Mouse (Mus musculus) neural tube, embryonic 11.5 days (tissue): ENCODE measurements around the gene Ccdc85c. TPM values are rescaled to one million over a fixed set of nuclear protein-coding genes. Genes with fewer than 3 reads are reported as not detected.

Experiments
- ATAC-seq: fragments of 200-750 bp; cut with Nextera tagmentation; 2 replicates; pipeline ENCODE4 v1.8.0; 2017; ENCODE audit warnings: moderate number of reproducible peaks, mild to moderate bottlenecking, moderate TSS enrichment, moderate library complexity; ENCODE audit not compliant: insufficient read depth, low FRiP score, low TSS enrichment
- DNase-seq: peaks from one replicate; pipeline ENCODE4 v3.0.0-alpha.2; 2015; ENCODE audit warnings: low spot score
- H3K27ac ChIP-seq: fragments of 300-500 bp; sonication (generic); 2 replicates; pipeline ENCODE4 v1.5.1; 2014; ENCODE audit warnings: low read depth, mild to moderate bottlenecking, low read length
- H3K27me3 ChIP-seq: fragments of 300-500 bp; sonication (generic); 2 replicates; pipeline ENCODE4 v1.6.1; 2014; ENCODE audit warnings: mild to moderate bottlenecking, low read length, mixed read lengths; ENCODE audit not compliant: control insufficient read depth, insufficient read depth
- H3K36me3 ChIP-seq: fragments of 300-500 bp; sonication (generic); 2 replicates; pipeline ENCODE4 v1.6.1; 2014; ENCODE audit warnings: mild to moderate bottlenecking, low read length, moderate library complexity, mixed read lengths; ENCODE audit not compliant: control insufficient read depth, insufficient read depth
- H3K4me1 ChIP-seq: fragments of 300-500 bp; sonication (generic); 2 replicates; pipeline ENCODE4 v1.6.1; 2014; ENCODE audit warnings: low read length, mixed read lengths; ENCODE audit not compliant: control insufficient read depth, insufficient read depth
- H3K4me2 ChIP-seq: fragments of 300-500 bp; sonication (generic); 2 replicates; pipeline ENCODE4 v1.6.1; 2014; ENCODE audit warnings: low read depth, mild to moderate bottlenecking, moderate library complexity
- H3K4me3 ChIP-seq: fragments of 300-500 bp; sonication (generic); 2 replicates; pipeline ENCODE4 v1.5.1; 2014; ENCODE audit warnings: low read depth, low read length
- H3K9ac ChIP-seq: fragments of 300-500 bp; sonication (generic); 2 replicates; pipeline ENCODE4 v1.6.1; 2014; ENCODE audit warnings: mild to moderate bottlenecking, low read length
- H3K9me3 ChIP-seq: fragments of 300-500 bp; sonication (generic); 2 replicates; pipeline ENCODE4 v1.6.1; 2016; ENCODE audit warnings: low read length; ENCODE audit not compliant: control insufficient read depth
- WGBS: fragments of 180-500 bp; shearing (Covaris S2); extraction: QIAGEN DNeasy Blood & Tissue Kit; methylation state at CpG from one replicate; pipeline ENCODE4 v1.1.7; 2014; 5-methylcytosine and 5-hydroxymethylcytosine counted together
- polyA plus RNA-seq: library from polyadenylated mRNA; unstranded; fragments of >200 nt; fragmentation: Nextera tagmentation; extraction: Ambion mirVana; gene quantifications from 2 replicates; pipeline ENCODE4 v1.2.1, GENCODE M21; 2014

The Ccdc85c gene
- polyA plus RNA-seq, 1 experiment from 2014 or later: 20.3 TPM

- ATAC-seq (no peak), DNase-seq (no peak)
- 4% methylated on average over 21 of the region's 21 CpGs for WGBS
- H3K4me2 ChIP-seq: peak overlapping the region; percentile 96
- H3K9me3 ChIP-seq: no peaks in the 10 kb centered on the region
- H3K36me3 ChIP-seq: 0 out of 2 replicates have a peak, but pooled peaks cover 2% of the 10 kb centered on the region
- no peaks in the 10 kb centered on the region for H3K27me3 ChIP-seq
- H3K9ac ChIP-seq: peak overlapping the region; percentile 93
- H3K4me1 ChIP-seq: peaks cover 60% of the 10 kb centered on the region
- H3K4me3 ChIP-seq: peak overlapping the region; percentile 94
- H3K27ac ChIP-seq: no peak overlapping the region; the same call in 1 of the 2 replicates
Observed at GRCm38 (mm10) chr12:108273466-108274312, 1.5 kb downstream of the Ccdc85c start.

GRCm38 (mm10) chr12:108272143-108272635, 3.0 kb downstream of the Ccdc85c start:
- H3K4me2 ChIP-seq: peak overlapping the region; percentile 96
- 0 out of 2 replicates have a peak, but pooled peaks cover 2% of the 10 kb centered on the region for H3K36me3 ChIP-seq
- H3K9ac ChIP-seq: no peak overlapping the region
- no peaks in the 10 kb centered on the region for H3K9me3 ChIP-seq
- peak overlapping the region; percentile 94; the same call in 1 of the 2 replicates for H3K4me3 ChIP-seq
- WGBS: 67% methylated on average over 7 of the region's 7 CpGs
- DNase-seq: no peak
- H3K27ac ChIP-seq: no peak overlapping the region
- H3K4me1 ChIP-seq: peaks cover 52% of the 10 kb centered on the region
- ATAC-seq: no peak
- no peaks in the 10 kb centered on the region for H3K27me3 ChIP-seq

- Histone ChIP-seq H3K27me3 (no peaks in the 10 kb centered on the region), H3K4me2 (peak overlapping the region; percentile 96), H3K9me3 (no peaks in the 10 kb centered on the region), H3K4me1 (peaks cover 55% of the 10 kb centered on the region), H3K9ac (no peak overlapping the region), H3K36me3 (0 out of 2 replicates have a peak, but pooled peaks cover 2% of the 10 kb centered on the region), H3K27ac (no peak overlapping the region), H3K4me3 (no peak overlapping the region)
- WGBS: 79% methylated on average over 16 of the region's 16 CpGs
- DNase-seq (no peak), ATAC-seq (no peak)
Observed at GRCm38 (mm10) chr12:108271351-108272142, 3.7 kb downstream of the Ccdc85c start.

GRCm38 (mm10) chr12:108270240-108270919, 4.8 kb downstream of the Ccdc85c start:
- Histone ChIP-seq H3K9me3 (no peaks in the 10 kb centered on the region), H3K27me3 (no peaks in the 10 kb centered on the region), H3K4me2 (no peak overlapping the region), H3K4me1 (peaks cover 64% of the 10 kb centered on the region), H3K9ac (no peak overlapping the region), H3K27ac (no peak overlapping the region), H3K36me3 (0 out of 2 replicates have a peak, but pooled peaks cover 2% of the 10 kb centered on the region), H3K4me3 (no peak overlapping the region)
- DNase-seq (no peak), ATAC-seq (no peak)
- WGBS: 77% methylated on average over 13 of the region's 13 CpGs

- H3K4me2 ChIP-seq: no peak overlapping the region
- DNase-seq (no peak), ATAC-seq (no peak)
- H3K36me3 ChIP-seq: 0 out of 2 replicates have a peak, but pooled peaks cover 2% of the 10 kb centered on the region
- no peaks in the 10 kb centered on the region for H3K27me3 ChIP-seq
- H3K9ac ChIP-seq: no peak overlapping the region
- WGBS: 81% methylated on average over 5 of the region's 5 CpGs
- no peaks in the 10 kb centered on the region for H3K9me3 ChIP-seq
- no peak overlapping the region for H3K27ac ChIP-seq
- H3K4me3 ChIP-seq: no peak overlapping the region
- H3K4me1 ChIP-seq: peaks cover 71% of the 10 kb centered on the region
Observed at GRCm38 (mm10) chr12:108269699-108270098, 5.5 kb downstream of the Ccdc85c start.

GRCm38 (mm10) chr12:108268970-108269369, 6.3 kb downstream of the Ccdc85c start:
- no peak for DNase-seq

GRCm38 (mm10) chr12:108267653-108268052, 7.6 kb downstream of the Ccdc85c start:
- 0 out of 2 replicates have a peak, but pooled peaks cover 2% of the 10 kb centered on the region for H3K36me3 ChIP-seq
- ATAC-seq (no peak), DNase-seq (no peak)
- no peak overlapping the region for H3K4me3 ChIP-seq
- H3K9me3 ChIP-seq: no peaks in the 10 kb centered on the region
- H3K27ac ChIP-seq: peak overlapping the region; percentile 92; the same call in 1 of the 2 replicates
- no peaks in the 10 kb centered on the region for H3K27me3 ChIP-seq
- 78% methylated on average over 7 of the region's 7 CpGs for WGBS
- H3K9ac ChIP-seq: no peak overlapping the region
- peaks cover 73% of the 10 kb centered on the region for H3K4me1 ChIP-seq
- no peak overlapping the region for H3K4me2 ChIP-seq

More at GRCm38 (mm10) chr12:108268970-108269369, 6.3 kb downstream of the Ccdc85c start:
- Histone ChIP-seq H3K9ac (no peak overlapping the region), H3K36me3 (0 out of 2 replicates have a peak, but pooled peaks cover 2% of the 10 kb centered on the region), H3K4me2 (no peak overlapping the region), H3K27me3 (no peaks in the 10 kb centered on the region), H3K4me3 (no peak overlapping the region), H3K27ac (no peak overlapping the region), H3K9me3 (no peaks in the 10 kb centered on the region), H3K4me1 (peaks cover 73% of the 10 kb centered on the region)
- 89% methylated on average over 10 of the region's 10 CpGs for WGBS
- ATAC-seq: no peak
